In genomic region chr1:66804710-66805109, GRCm38 (mm10) we compare ENCODE assay signal across 16 mouse cellular contexts.
"Had no signal": no experiment of that assay in that cellular context is flagged by ENCODE, and none has a peak within 500 bp of the region (broad histone marks: within the 10 kb centered on the region; RNA-seq: fewer than 3 reads in every experiment).

No protein-coding gene starts in this region.

- H3K4me1 ChIP-seq: liver, embryonic 15.5 days; midbrain, embryonic 13.5 days; midbrain, embryonic 15.5 days; neural tube, embryonic 12.5 days; stomach, embryonic 15.5 days had no signal

- H3K9me3 ChIP-seq: liver, embryonic 15.5 days; lung, embryonic 15.5 days; midbrain, embryonic 13.5 days; midbrain, embryonic 15.5 days; neural tube, embryonic 12.5 days; stomach, embryonic 15.5 days had no signal

- H3K4me2 ChIP-seq: liver, embryonic 15.5 days; lung, embryonic 15.5 days; midbrain, embryonic 13.5 days; midbrain, embryonic 15.5 days; neural tube, embryonic 12.5 days; stomach, embryonic 15.5 days had no signal

- H3K27ac ChIP-seq: liver, embryonic 15.5 days; lung, embryonic 15.5 days; macrophage; midbrain, embryonic 13.5 days; midbrain, embryonic 15.5 days; neural tube, embryonic 12.5 days; stomach, embryonic 15.5 days; stomach, postnatal 0 days had no signal

- H3K36me3 ChIP-seq: midbrain, embryonic 15.5 days; stomach, embryonic 15.5 days had no signal

- H3K9ac ChIP-seq: liver, embryonic 15.5 days; liver, postnatal 0 days; lung, embryonic 15.5 days; midbrain, embryonic 13.5 days; midbrain, embryonic 15.5 days; neural tube, embryonic 12.5 days; stomach, embryonic 15.5 days had no signal

- ATAC-seq: liver, postnatal 0 days; lung, postnatal 0 days; midbrain, embryonic 13.5 days; midbrain, embryonic 15.5 days had no signal

- H3K27me3 ChIP-seq: liver, embryonic 15.5 days; lung, embryonic 15.5 days; midbrain, embryonic 13.5 days; midbrain, embryonic 15.5 days; neural tube, embryonic 12.5 days; stomach, embryonic 15.5 days had no signal

- H3K4me3 ChIP-seq: liver, embryonic 15.5 days; lung, embryonic 15.5 days; midbrain, embryonic 13.5 days; midbrain, embryonic 15.5 days; neural tube, embryonic 12.5 days; stomach, embryonic 15.5 days had no signal

- DNase-seq: liver, postnatal 0 days; lung, adult 2 months; lung, postnatal 14 days; lung, postnatal 36 days; right cerebral cortex, postnatal 14 days; thymus, adult 2 months; thymus, postnatal 25 days had no signal
